Mouse (Mus musculus) heart, postnatal 14 days (tissue): Measurements from ENCODE around the gene Loxl3. TPM values are rescaled to one million over a fixed set of nuclear protein-coding genes. Genes with fewer than 3 reads are reported as not detected.
A peak's percentile ranks its signal among the peaks of the same experiment; 100 is the strongest.

ENCODE experiments used
- DNase-seq, 2 experiments: peaks; one replicate each; pipeline ENCODE4 v3.0.0; 2021 to 2022
- intact Hi-C: fragments of 180-260 bp; cut with DNase I; formaldehyde crosslinking; loops from one replicate; pipeline ENCODE4 v1.15.1; 2025
- microRNA-seq, 2 experiments: library from miRNA; unstranded; fragments of <30 nt; microRNA quantifications; one replicate each; pipeline ENCODE4 v1.2.0; 2021 to 2022
- total RNA-seq, 2 experiments: library from RNA; stranded (reverse); gene quantifications; 2 replicates each; pipeline ENCODE4 v1.2.3; 2021

The Loxl3 gene
- total RNA-seq, 2 experiments from 2014 or later: 3.9 to 4.9 TPM

- DNase-seq: peak in 1 of 2 experiments; percentile 37
- intact Hi-C loops: loop anchor here (2.0 to 10.0 kb wide), 3 partner anchors 23 to 333 kb away; partner anchors contain the start of genes Ccdc142 and Gm42688
These were observed 43.8 kb downstream of the Loxl3 start, which contains the start of gene Pcgf1 for GRCm38 (mm10) chr6:83077630-83078323. Gene Pcgf1 (plus strand): TSS chr6:83077869.

DNA sequence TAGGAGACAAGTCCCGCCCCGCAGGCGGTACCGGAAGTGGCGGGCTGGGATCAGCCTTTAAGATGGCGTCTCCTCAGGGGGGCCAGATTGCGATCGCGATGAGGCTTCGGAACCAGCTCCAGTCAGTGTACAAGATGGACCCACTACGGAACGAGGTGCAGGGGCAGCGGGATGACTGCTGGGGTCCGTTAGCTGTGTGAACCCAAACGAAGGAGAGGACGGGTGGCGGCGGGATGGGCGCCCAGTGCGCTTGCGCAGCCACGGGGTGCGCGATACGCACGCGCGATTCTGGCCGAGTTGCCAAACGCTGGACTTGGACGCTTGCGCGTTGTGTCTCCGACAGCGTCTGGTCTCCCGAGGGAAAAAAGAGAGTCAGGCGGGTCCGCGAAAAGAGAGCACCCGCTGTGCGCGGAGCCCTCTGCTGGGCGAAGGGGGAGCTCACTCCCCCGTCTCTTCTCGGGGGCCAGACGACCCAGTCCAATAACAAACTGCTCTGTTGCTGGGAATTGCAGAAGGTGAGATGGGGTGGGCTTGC is 44.4 kb downstream of the Loxl3 start:
- peak; percentile 100 for DNase-seq
- intact Hi-C loops: loop anchor here (2.0 to 10.0 kb wide), 3 partner anchors 22 to 334 kb away; partner anchors contain the start of genes Ccdc142 and Gm42688

DNA sequence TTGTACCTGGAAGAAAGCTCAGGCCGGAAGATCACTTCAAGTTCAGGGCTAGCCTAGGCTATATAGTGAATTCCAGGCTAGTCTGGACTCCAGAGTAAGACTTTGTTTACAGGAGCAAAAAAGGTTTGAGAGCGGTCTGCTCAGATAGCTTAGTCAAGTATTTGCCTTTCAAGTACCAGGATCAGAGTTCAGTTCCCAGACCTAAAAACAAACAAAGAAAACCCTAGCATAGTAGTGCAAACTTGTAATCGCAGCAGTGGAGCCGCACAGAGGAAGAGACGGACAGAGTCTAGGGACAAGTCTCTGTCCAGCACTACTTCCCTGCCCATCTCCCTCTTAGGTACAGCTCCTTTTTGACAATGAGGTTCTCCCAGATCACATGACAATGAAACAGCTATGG is 46.2 kb downstream of the Loxl3 start:
- intact Hi-C loops: no loop called here
- DNase-seq: no peak

DNA sequence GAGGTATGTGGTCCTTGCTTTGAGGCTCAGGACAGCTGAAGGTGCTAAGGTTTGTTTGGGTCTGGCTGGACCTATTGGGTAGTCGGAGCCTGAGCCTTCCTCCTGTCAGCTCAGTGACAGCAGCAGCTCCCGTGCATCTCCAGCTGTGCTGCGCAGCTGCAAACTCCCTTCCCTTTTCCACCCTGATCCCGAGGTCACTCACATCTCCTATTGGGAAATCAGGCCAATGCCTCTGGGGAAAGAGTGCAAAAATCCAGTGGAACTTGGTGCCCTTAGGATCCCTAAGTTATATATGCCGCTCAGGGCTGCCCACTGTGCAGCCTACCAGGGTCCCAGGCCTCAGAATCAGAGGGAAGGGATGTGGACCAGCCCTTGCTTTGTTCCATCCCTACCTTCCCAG is 49.5 kb downstream of the Loxl3 start:
- intact Hi-C loops: no loop called here
- no peak for DNase-seq

DNA sequence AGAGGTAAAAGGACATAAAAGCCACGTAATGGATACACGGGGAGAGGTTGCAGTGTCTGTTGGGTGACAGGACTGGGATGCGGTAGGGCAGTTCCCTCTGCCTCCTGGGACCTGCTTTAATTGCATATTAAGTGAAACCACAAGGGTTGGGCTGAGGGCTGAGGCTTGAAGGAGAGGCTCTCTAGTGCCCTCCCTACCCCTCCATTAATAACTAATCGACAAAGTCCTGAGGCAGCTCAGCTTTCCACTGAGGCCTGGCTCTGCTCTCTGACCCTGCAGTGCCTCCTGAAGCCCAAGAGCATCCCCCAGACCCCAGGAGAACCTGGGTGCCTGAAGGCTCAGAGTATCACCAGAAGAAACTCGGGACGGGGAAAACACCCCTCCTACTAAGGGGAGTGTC is 50.5 kb downstream of the Loxl3 start:
- intact Hi-C loops: no loop called here
- no peak for DNase-seq

- intact Hi-C loops: no loop called here
- DNase-seq: no peak
These were observed 52.4 kb downstream of the Loxl3 start, which contains the start of gene Lbx2 for GRCm38 (mm10) chr6:83086121-83087035. Gene Lbx2 (plus strand): TSS chr6:83086367.

GRCm38 (mm10) chr6:83087205-83087925 is 53.4 kb downstream of the Loxl3 start:
- peak in 1 of 2 experiments; percentile 41 for DNase-seq
- intact Hi-C loops: no loop called here

- intact Hi-C loops: no loop called here
- DNase-seq: no peak
These were observed 53.9 kb downstream of the Loxl3 start for GRCm38 (mm10) chr6:83087926-83088260.

DNA sequence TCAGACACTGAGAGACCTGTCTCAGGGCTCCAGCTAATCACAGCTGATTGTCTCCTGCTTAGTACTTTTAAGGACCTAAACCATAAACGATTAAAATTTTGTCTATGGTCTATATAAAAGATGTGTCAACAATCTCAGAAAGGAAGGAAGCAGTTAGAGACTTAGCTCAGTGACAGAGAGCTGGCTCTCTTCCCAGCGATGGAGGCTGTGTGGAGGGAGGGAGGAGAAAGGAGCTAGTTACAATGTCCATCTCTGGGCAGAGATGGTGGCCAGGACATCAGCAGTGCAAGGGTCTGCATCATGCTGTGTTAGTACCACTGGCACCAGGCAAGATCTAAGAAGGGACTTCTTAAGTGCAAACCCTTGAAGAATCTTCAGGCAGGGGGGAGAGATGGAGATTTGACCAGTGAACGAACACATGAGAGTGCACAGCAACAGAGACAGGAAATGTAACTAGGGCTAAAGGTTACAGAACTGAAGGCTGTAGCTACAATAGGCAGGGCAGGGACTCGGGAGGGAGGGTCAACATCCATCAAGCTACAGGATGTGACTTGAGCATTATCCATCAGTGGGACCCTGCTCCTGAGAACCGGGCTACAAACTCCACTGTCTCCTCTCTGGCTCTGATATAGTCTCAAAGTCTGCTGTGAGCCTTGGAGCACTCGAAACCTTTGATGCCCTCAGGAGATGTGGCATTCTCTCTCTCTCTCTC is 58.6 kb downstream of the Loxl3 start:
- intact Hi-C loops: no loop called here
- no peak for DNase-seq

DNA sequence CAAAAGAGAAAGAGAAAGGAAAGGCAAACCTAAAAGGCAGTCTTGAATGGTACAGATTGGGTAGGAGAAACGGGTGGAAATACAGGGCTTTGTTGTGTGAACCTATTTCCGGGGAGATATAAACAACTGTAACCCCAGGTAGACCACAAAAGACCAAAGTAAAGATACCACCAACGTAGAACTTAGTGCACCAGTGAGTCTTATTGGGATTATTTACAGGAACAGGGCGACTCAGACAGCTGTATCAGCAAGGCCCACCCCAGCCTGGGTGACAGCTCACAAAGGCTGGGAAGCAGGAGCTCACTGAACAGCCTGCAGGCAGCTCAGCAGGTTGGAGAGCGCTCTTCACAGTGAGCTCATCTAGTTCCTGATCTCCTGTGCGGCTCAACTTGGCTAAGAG is 62.0 kb downstream of the Loxl3 start:
- no peak for DNase-seq
- intact Hi-C loops: no loop called here

DNA sequence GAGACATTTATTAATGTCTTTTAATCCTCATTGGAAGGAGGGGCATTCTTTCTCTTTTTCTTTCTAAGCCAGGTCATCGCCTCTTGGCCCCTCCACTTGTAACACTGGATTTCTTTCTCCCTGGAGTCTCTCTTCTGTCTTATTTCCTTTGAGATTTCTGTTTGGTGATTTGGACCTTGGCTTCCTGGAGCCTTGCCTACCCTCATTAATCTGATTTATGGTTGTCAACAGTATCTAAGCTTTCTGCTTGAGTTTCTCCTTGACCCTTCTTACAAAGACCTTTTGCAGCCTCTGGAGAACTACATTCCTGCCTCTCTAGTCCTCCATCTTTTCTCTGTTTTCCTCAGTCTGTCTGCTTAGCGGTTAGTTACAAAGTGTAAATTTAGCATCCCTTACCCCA is 64.4 kb downstream of the Loxl3 start:
- DNase-seq: no peak
- intact Hi-C loops: no loop called here

DNA sequence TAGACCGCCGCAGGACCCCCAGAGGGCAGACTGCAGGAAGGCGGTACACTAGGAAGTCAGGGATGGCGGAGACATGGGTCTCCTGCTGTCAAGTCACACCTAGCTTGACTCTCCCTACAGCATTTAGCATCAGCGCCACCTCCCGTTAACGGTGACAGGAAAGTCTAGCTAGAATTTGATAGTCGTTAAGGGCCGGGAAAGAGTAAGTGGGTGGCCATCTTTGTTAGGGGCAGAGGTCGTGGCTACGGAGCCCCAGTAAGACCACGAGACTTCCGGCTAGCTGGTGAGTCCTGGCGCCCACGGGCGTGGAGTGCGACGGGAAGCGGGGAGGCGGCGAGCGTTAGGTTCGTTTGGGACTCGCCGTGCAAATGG is 67.3 kb downstream of the Loxl3 start, which contains the start of the genes Ccdc142 and Gm42688:
Gene Ccdc142 (plus strand): TSS at position 286 of the 372 bp plus-strand sequence.
Gene Gm42688 (plus strand): TSS at position 302 of the 372 bp plus-strand sequence.
- intact Hi-C loops: loop anchor here (1.0 to 2.0 kb wide), 3 partner anchors 23 to 103 kb away; partner anchors contain the start of gene Aup1
- peak; percentile 85 to 89 for DNase-seq

- intact Hi-C loops: loop anchor here (1.0 to 2.0 kb wide), 3 partner anchors 23 to 104 kb away; partner anchors contain the start of gene Aup1
- DNase-seq: peak; percentile 68 to 74
These were observed 67.9 kb downstream of the Loxl3 start for GRCm38 (mm10) chr6:83101688-83102556.

Small RNAs within 50 kb of the gene (microRNA-seq; reads per million reads assigned to microRNA genes)
- gene Mir3470a (0 reads per million in 2 experiments), gene Mir7040 (0.60 to 0.81 reads per million in 2 experiments)

Other genes with a start within 250 kb of the Loxl3 start
- under 1 TPM; 0.29 to 0.33 TPM for gene Sema4f, start 94.4 kb upstream of the Loxl3 start, total RNA-seq
- under 1 TPM in 1 of 2 experiments, not detected in 1; 0.14 TPM for gene M1ap, start 87.3 kb upstream of the Loxl3 start, total RNA-seq
- gene Dok1, start 702 bp upstream of the Loxl3 start, total RNA-seq: 1 to 10 TPM; 3.7 to 4.3 TPM
- 10 to 100 TPM; 82.7 to 85.5 TPM for gene Aup1, start 20.3 kb downstream of the Loxl3 start, total RNA-seq
- gene Htra2, start 21.1 kb downstream of the Loxl3 start, total RNA-seq: 10 to 100 TPM; 30.2 to 34.6 TPM
- gene Dqx1, start 23.7 kb downstream of the Loxl3 start, total RNA-seq: under 1 TPM; 0.57 to 0.61 TPM
- not detected for gene Tlx2, start 36.1 kb downstream of the Loxl3 start, total RNA-seq
- gene Pcgf1, start 43.7 kb downstream of the Loxl3 start, total RNA-seq: 1 to 10 TPM; 6.7 to 7.8 TPM
- 1 to 10 TPM in 1 of 2 experiments, under 1 TPM in 1; 0.38 to 1.1 TPM for gene Lbx2, start 52.2 kb downstream of the Loxl3 start, total RNA-seq
- gene Ccdc142, start 67.4 kb downstream of the Loxl3 start, total RNA-seq: 1 to 10 TPM; 1.0 to 1.8 TPM
- gene Gm42688, start 67.4 kb downstream of the Loxl3 start, total RNA-seq: 1 to 10 TPM; 1.4 to 1.6 TPM
- 100 to 1,000 TPM; 133 to 136 TPM for gene Mrpl53, start 74.9 kb downstream of the Loxl3 start, total RNA-seq
- gene Mogs, start 81.3 kb downstream of the Loxl3 start, total RNA-seq: 10 to 100 TPM; 10.4 to 11.4 TPM
- 10 to 100 TPM; 72.4 to 80.1 TPM for gene Wbp1, start 87.4 kb downstream of the Loxl3 start, total RNA-seq
- 10 to 100 TPM; 14.2 to 15.3 TPM for gene Ino80b, start 91.3 kb downstream of the Loxl3 start, total RNA-seq
- gene Rtkn, start 101.3 kb downstream of the Loxl3 start, total RNA-seq: 1 to 10 TPM; 6.9 to 8.0 TPM
- gene Wdr54, start 122.2 kb downstream of the Loxl3 start, total RNA-seq: 1 to 10 TPM; 1.1 to 1.3 TPM
- gene 1700003E16Rik, start 122.2 kb downstream of the Loxl3 start, total RNA-seq: under 1 TPM in 1 of 2 experiments, not detected in 1; 0.26 TPM
- gene Dctn1, start 131.7 kb downstream of the Loxl3 start, total RNA-seq: 100 to 1,000 TPM; 121 to 128 TPM
- gene Slc4a5, start 185.7 kb downstream of the Loxl3 start, total RNA-seq: under 1 TPM in 1 of 2 experiments, not detected in 1; 0.10 TPM